Mouse (Mus musculus) c-Kit-positive CD71-positive TER-119-negative erythroid progenitor cells, embryonic 14.5 days (primary cell): ENCODE results near the gene Mettl18.
"Not testable (repeated sequence)": the region's sequence is repeated elsewhere in the genome, so short reads cannot be mapped to it uniquely, and the experiment has no call there.

Experiments
- DNase-seq: peaks from one replicate; pipeline ENCODE4 v3.0.0-alpha.2; 2013; ENCODE audit warnings: low read depth

Gene Mettl18

GRCm38 (mm10) chr1:163994721-163995608 lies at the start of gene Mettl18, which contains the start of gene BC055324:
Gene Mettl18, plus strand, starts transcription at chr1:163994889.
Gene BC055324, minus strand, starts transcription at chr1:163994796.
- DNase-seq: peak; percentile 87

- no peak for DNase-seq
Observed at GRCm38 (mm10) chr1:163953396-163953795, 41.3 kb upstream of the Mettl18 start.

GRCm38 (mm10) chr1:163958036-163958435 lies 36.7 kb upstream of the Mettl18 start:
- no peak for DNase-seq

GRCm38 (mm10) chr1:163964008-163964689 lies 30.5 kb upstream of the Mettl18 start:
- DNase-seq: no peak

GRCm38 (mm10) chr1:163974471-163974870 lies 20.2 kb upstream of the Mettl18 start:
- DNase-seq: no peak

- no peak for DNase-seq
Observed at GRCm38 (mm10) chr1:163975088-163975487, 19.6 kb upstream of the Mettl18 start.

- DNase-seq: no peak
Observed at GRCm38 (mm10) chr1:163976515-163976914, 18.2 kb upstream of the Mettl18 start.

GRCm38 (mm10) chr1:163992371-163992770 lies 2.3 kb upstream of the Mettl18 start:
- no peak for DNase-seq

- peak; percentile 56 for DNase-seq
Observed at GRCm38 (mm10) chr1:163994173-163994720, 442 bp upstream of the Mettl18 start.

- no peak for DNase-seq
Observed at GRCm38 (mm10) chr1:163995609-163995913, 872 bp downstream of the Mettl18 start.

- DNase-seq: no peak
Observed at GRCm38 (mm10) chr1:164001831-164002452, 7.3 kb downstream of the Mettl18 start.

GRCm38 (mm10) chr1:164004311-164004710 lies 9.6 kb downstream of the Mettl18 start:
- DNase-seq: no peak

GRCm38 (mm10) chr1:164009235-164009634 lies 14.5 kb downstream of the Mettl18 start:
- no peak for DNase-seq

- no peak for DNase-seq
Observed at GRCm38 (mm10) chr1:164014616-164015015, 19.9 kb downstream of the Mettl18 start.

GRCm38 (mm10) chr1:164018221-164018896 lies 23.7 kb downstream of the Mettl18 start:
- DNase-seq: no peak

- no peak for DNase-seq
Observed at GRCm38 (mm10) chr1:164019789-164020188, 25.1 kb downstream of the Mettl18 start.

- DNase-seq: not testable (repeated sequence)
Observed at GRCm38 (mm10) chr1:164020746-164021145, 26.1 kb downstream of the Mettl18 start.

GRCm38 (mm10) chr1:164022106-164022505 lies 27.4 kb downstream of the Mettl18 start:
- DNase-seq: not testable (repeated sequence)

- DNase-seq: no peak
Observed at GRCm38 (mm10) chr1:164025685-164026084, 31.0 kb downstream of the Mettl18 start.

- peak; percentile 11 for DNase-seq
Observed at GRCm38 (mm10) chr1:164027416-164027815, 32.7 kb downstream of the Mettl18 start.

GRCm38 (mm10) chr1:164040385-164041135 lies 45.9 kb downstream of the Mettl18 start:
- DNase-seq: no peak
